Mouse (Mus musculus): ENCODE results near the gene Plekhg5. TPM values are rescaled to one million over a fixed set of nuclear protein-coding genes. Genes with fewer than 3 reads are reported as not detected.
A peak's percentile ranks its signal among the peaks of the same experiment; 100 is the strongest.

Gene Plekhg5
- polyA plus RNA-seq, 1 experiment from 2014 or later = 1.8 TPM

- Histone ChIP-seq H3K9ac (replicated peaks) (no peak overlapping the region), H3K27me3 (ENCODE audit: insufficient read depth, low read length) (peaks cover 95% of the 10 kb centered on the region), H3K4me3 (ENCODE audit: low read depth, low read length) (0 out of 2 replicates have a peak overlapping the region, but pooled peaks have one; percentile 14), H3K27ac (ENCODE audit: low read depth) (no peak overlapping the region), H3K4me1 (ENCODE audit: insufficient read depth) (peaks cover 20% of the 10 kb centered on the region), H3K36me3 (replicated peaks; ENCODE audit: insufficient read depth, low read length) (no peaks in the 10 kb centered on the region), H3K9me3 (ENCODE audit: low read length) (no peaks in the 10 kb centered on the region), H3K4me2 (ENCODE audit: low read depth, low read length) (peak overlapping the region; percentile 36; the same call in 1 of the 2 replicates)
- TF ChIP-seq EP300 (IDR thresholded peaks at IDR 0.05; ENCODE audit: low read depth) = no peak
- no peak for TF ChIP-seq CTCF (IDR thresholded peaks at IDR 0.05; ENCODE audit: low read depth)
- 26% methylated on average over 13 of the region's 13 CpGs for WGBS (ENCODE audit: insufficient replicate concordance)
- ATAC-seq = no peak
- no peak for DNase-seq
These were observed 52.2 kb downstream of the Plekhg5 start for GRCm38 (mm10) chr4:152124361-152124961.

- no peak for DNase-seq
- Histone ChIP-seq H3K27me3 (ENCODE audit: insufficient read depth, low read length) (peaks cover 95% of the 10 kb centered on the region), H3K27ac (ENCODE audit: low read depth) (no peak overlapping the region), H3K9ac (replicated peaks) (no peak overlapping the region), H3K36me3 (replicated peaks; ENCODE audit: insufficient read depth, low read length) (no peaks in the 10 kb centered on the region), H3K9me3 (ENCODE audit: low read length) (no peaks in the 10 kb centered on the region), H3K4me1 (ENCODE audit: insufficient read depth) (peaks cover 22% of the 10 kb centered on the region), H3K4me3 (ENCODE audit: low read depth, low read length) (peak overlapping the region; percentile 14; the same call in 1 of the 2 replicates), H3K4me2 (ENCODE audit: low read depth, low read length) (peak overlapping the region; percentile 36)
- ATAC-seq = no peak
- 19% methylated on average over 56 of the region's 56 CpGs for WGBS (ENCODE audit: insufficient replicate concordance)
- TF ChIP-seq CTCF (IDR thresholded peaks at IDR 0.05; ENCODE audit: low read depth) = no peak
- no peak for TF ChIP-seq EP300 (IDR thresholded peaks at IDR 0.05; ENCODE audit: low read depth)
These were observed 53.1 kb downstream of the Plekhg5 start for GRCm38 (mm10) chr4:152125161-152126025.

DNA sequence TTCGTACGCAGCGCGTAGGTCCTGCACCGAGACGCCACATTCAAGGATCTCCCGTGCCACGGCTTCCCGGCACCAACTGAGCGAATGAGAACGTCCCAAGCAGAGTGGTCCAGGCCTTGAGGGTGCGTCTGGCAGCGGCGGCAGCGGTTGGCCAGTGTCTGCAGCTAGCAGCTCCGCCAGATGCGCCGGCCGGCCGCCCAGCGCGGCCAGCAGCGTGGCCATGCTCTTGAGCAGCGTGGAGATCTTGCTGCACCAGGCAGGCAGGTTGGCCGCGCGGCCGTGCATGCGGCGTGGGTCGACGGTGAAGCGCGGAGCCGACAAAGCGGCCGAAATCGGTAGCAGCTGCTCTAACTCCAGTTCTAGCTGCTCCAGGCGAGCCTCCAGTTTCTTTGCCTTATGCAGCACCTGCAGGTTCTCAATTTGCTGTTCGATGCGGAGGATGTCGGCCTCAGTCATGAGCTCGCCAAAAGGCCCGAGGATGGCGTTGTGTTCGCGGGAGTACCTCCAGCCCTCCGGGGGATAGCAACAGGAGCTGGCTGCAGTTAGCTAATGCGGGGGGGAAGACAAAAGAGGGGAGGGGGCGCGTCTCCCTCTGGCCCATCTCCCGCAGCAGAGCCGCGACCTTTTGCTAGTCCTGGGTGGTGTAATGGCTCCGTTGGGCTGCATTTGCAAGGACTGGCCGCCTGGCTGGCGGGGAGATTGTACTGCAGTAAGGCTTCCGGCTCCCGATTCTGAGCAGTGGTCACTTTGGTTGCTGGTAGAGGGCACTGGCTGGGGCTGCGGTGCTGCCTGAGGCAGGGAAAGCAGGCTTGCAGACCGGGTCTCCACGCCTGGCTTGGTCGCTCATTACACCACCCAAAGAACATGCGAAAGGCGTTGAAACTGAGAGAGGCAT, 54.0 kb downstream of the Plekhg5 start:
- DNase-seq (no peak), ATAC-seq (no peak)
- no peak overlapping the region for H3K9ac ChIP-seq (replicated peaks)
- H3K4me1 ChIP-seq (ENCODE audit: insufficient read depth) = peaks cover 17% of the 10 kb centered on the region
- H3K4me2 ChIP-seq (ENCODE audit: low read depth, low read length) = peak overlapping the region; percentile 36
- H3K9me3 ChIP-seq (ENCODE audit: low read length) = no peaks in the 10 kb centered on the region
- TF ChIP-seq EP300 (IDR thresholded peaks at IDR 0.05; ENCODE audit: low read depth) (no peak), CTCF (IDR thresholded peaks at IDR 0.05; ENCODE audit: low read depth) (no peak)
- no peaks in the 10 kb centered on the region for H3K36me3 ChIP-seq (replicated peaks; ENCODE audit: insufficient read depth, low read length)
- WGBS (ENCODE audit: insufficient replicate concordance) = 17% methylated on average over 60 of the region's 65 CpGs
- H3K27me3 ChIP-seq (ENCODE audit: insufficient read depth, low read length) = peaks cover 95% of the 10 kb centered on the region
- H3K27ac ChIP-seq (ENCODE audit: low read depth) = no peak overlapping the region
- H3K4me3 ChIP-seq (ENCODE audit: low read depth, low read length) = peak overlapping the region; percentile 10; the same call in 1 of the 2 replicates

- Histone ChIP-seq H3K4me2 (ENCODE audit: low read depth, low read length) (no peak overlapping the region), H3K4me1 (ENCODE audit: insufficient read depth) (peaks cover 25% of the 10 kb centered on the region), H3K9ac (replicated peaks) (no peak overlapping the region), H3K9me3 (ENCODE audit: low read length) (no peaks in the 10 kb centered on the region), H3K4me3 (ENCODE audit: low read depth, low read length) (no peak overlapping the region), H3K36me3 (replicated peaks; ENCODE audit: insufficient read depth, low read length) (no peaks in the 10 kb centered on the region), H3K27ac (ENCODE audit: low read depth) (no peak overlapping the region), H3K27me3 (ENCODE audit: insufficient read depth, low read length) (peaks cover 100% of the 10 kb centered on the region)
- TF ChIP-seq CTCF (IDR thresholded peaks at IDR 0.05; ENCODE audit: low read depth) (no peak), EP300 (IDR thresholded peaks at IDR 0.05; ENCODE audit: low read depth) (no peak)
- DNase-seq (no peak), ATAC-seq (no peak)
- WGBS (ENCODE audit: insufficient replicate concordance) = 91% methylated on average over 11 of the region's 11 CpGs
These were observed 55.6 kb downstream of the Plekhg5 start for GRCm38 (mm10) chr4:152127884-152128283.

- H3K4me1 ChIP-seq (ENCODE audit: insufficient read depth) = peaks cover 25% of the 10 kb centered on the region
- peaks cover 98% of the 10 kb centered on the region for H3K27me3 ChIP-seq (ENCODE audit: insufficient read depth, low read length)
- TF ChIP-seq EP300 (IDR thresholded peaks at IDR 0.05; ENCODE audit: low read depth) = no peak
- TF ChIP-seq CTCF (IDR thresholded peaks at IDR 0.05; ENCODE audit: low read depth) = no peak
- no peak overlapping the region for H3K27ac ChIP-seq (ENCODE audit: low read depth)
- no peak for ATAC-seq
- no peak overlapping the region for H3K9ac ChIP-seq (replicated peaks)
- DNase-seq = peak; percentile 44
- H3K36me3 ChIP-seq (replicated peaks; ENCODE audit: insufficient read depth, low read length) = no peaks in the 10 kb centered on the region
- no peaks in the 10 kb centered on the region for H3K9me3 ChIP-seq (ENCODE audit: low read length)
- H3K4me2 ChIP-seq (ENCODE audit: low read depth, low read length) = peak overlapping the region; percentile 51
- WGBS (ENCODE audit: insufficient replicate concordance) = 58% methylated on average over 5 of the region's 5 CpGs
- H3K4me3 ChIP-seq (ENCODE audit: low read depth, low read length) = no peak overlapping the region
These were observed 56.5 kb downstream of the Plekhg5 start for GRCm38 (mm10) chr4:152128784-152129183.

All from liver, postnatal 0 days (tissue).